Mouse (Mus musculus): ENCODE measurements around the gene B4galnt1. TPM values are rescaled to one million over a fixed set of nuclear protein-coding genes. Genes with fewer than 3 reads are reported as not detected.
"Not testable (repeated sequence)": the region's sequence is repeated elsewhere in the genome, so short reads cannot be mapped to it uniquely, and the experiment has no call there.

Gene B4galnt1
- polyA plus RNA-seq, 1 experiment from 2014 or later: 73.7 TPM

DNA sequence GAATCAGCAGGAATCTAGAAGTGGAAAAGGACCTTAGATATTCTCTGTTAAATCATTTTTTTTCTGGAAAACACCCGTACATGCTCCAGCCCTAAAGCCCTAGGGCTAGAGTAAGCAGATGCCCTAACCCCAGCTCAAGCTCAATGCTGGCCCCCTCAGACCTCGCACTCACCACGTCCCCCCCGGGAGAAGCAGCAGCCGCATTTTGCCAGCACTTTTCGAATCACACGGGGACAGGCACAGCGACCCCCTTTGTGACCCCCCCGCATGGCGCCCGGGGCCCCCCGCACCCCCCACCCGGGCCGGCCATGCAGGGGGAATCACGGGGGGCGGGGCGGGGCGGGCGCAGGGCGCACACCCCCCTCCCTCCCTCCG, 23.0 kb downstream of the B4galnt1 start:
- no peak for DNase-seq (ENCODE audit: low spot score)
- Histone ChIP-seq H3K27me3 (ENCODE audit: control insufficient read depth, insufficient read depth, low read length) (no peaks in the 10 kb centered on the region), H3K9me3 (ENCODE audit: control insufficient read depth, low read length) (no peaks in the 10 kb centered on the region), H3K4me2 (replicated peaks) (peak overlapping the region; percentile 99), H3K9ac (peak overlapping the region; percentile 82), H3K27ac (peak overlapping the region; percentile 69), H3K4me3 (replicated peaks; ENCODE audit: low read length) (peak overlapping the region; percentile 65), H3K36me3 (replicated peaks; ENCODE audit: control insufficient read depth, insufficient read depth) (peaks cover 31% of the 10 kb centered on the region), H3K4me1 (replicated peaks; ENCODE audit: control insufficient read depth, insufficient read depth, low read length) (peaks cover 26% of the 10 kb centered on the region)
- WGBS: under 1% methylated on average over 15 of the region's 21 CpGs
- ATAC-seq (ENCODE audit: low FRiP score): no peak

DNA sequence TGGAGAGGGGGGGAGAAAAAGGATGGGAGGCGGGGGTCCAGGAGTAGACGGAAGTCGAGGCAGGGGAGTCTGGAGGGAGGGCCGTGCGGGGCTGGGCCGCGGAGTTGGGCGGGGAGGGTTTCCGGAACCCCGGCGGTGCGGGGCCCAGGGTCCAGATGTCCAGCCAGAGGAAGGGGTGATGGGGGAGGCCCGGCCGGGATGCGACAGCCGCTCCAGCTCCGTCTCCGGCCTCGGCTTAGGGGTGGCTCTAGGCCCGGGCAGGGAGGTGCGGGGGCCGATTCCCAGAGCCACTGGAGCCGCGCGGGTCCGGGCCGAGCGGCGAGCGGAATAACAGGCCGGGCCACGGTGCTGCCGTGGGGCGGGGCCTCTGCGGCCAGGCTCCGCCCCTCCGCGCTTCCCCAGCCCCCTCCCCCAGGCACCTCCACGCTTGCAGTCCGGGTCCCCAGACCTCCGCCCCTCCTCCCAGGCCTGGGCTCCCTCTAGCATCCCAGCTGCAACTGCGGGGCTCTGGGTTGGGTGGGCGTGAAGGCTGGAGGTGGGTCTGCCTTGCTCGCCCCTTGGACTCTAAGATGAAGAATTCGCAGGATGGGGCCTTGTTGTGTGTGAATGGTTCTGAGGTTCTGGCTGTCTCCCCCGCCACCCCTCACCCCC, 23.6 kb downstream of the B4galnt1 start:
- DNase-seq (ENCODE audit: low spot score): peak; percentile 74
- peak overlapping the region; percentile 99 for H3K4me2 ChIP-seq (replicated peaks)
- peak overlapping the region; percentile 82 for H3K9ac ChIP-seq
- no peaks in the 10 kb centered on the region for H3K27me3 ChIP-seq (ENCODE audit: control insufficient read depth, insufficient read depth, low read length)
- peaks cover 24% of the 10 kb centered on the region for H3K4me1 ChIP-seq (replicated peaks; ENCODE audit: control insufficient read depth, insufficient read depth, low read length)
- peak overlapping the region; percentile 69 for H3K27ac ChIP-seq
- peaks cover 32% of the 10 kb centered on the region for H3K36me3 ChIP-seq (replicated peaks; ENCODE audit: control insufficient read depth, insufficient read depth)
- peak overlapping the region; percentile 65 for H3K4me3 ChIP-seq (replicated peaks; ENCODE audit: low read length)
- H3K9me3 ChIP-seq (ENCODE audit: control insufficient read depth, low read length): no peaks in the 10 kb centered on the region
- under 1% methylated on average over 31 of the region's 46 CpGs for WGBS
- ATAC-seq (ENCODE audit: low FRiP score): peak; percentile 81

GRCm38 (mm10) chr10:127189116-127189650, 24.2 kb downstream of the B4galnt1 start:
- Histone ChIP-seq H3K27me3 (ENCODE audit: control insufficient read depth, insufficient read depth, low read length) (no peaks in the 10 kb centered on the region), H3K27ac (peak overlapping the region; percentile 69), H3K4me1 (replicated peaks; ENCODE audit: control insufficient read depth, insufficient read depth, low read length) (peaks cover 19% of the 10 kb centered on the region), H3K9me3 (ENCODE audit: control insufficient read depth, low read length) (no peaks in the 10 kb centered on the region), H3K4me2 (replicated peaks) (peak overlapping the region; percentile 99), H3K9ac (peak overlapping the region; percentile 82), H3K36me3 (replicated peaks; ENCODE audit: control insufficient read depth, insufficient read depth) (peaks cover 32% of the 10 kb centered on the region), H3K4me3 (replicated peaks; ENCODE audit: low read length) (peak overlapping the region; percentile 65)
- WGBS: under 1% methylated on average over 26 of the region's 26 CpGs
- ATAC-seq (ENCODE audit: low FRiP score): peak; percentile 11; the same call in 1 of the 2 replicates
- no peak for DNase-seq (ENCODE audit: low spot score)

GRCm38 (mm10) chr10:127189651-127190381, 24.8 kb downstream of the B4galnt1 start, which contains the start of gene Arhgef25:
Arhgef25 (minus strand) TSS chr10:127190083.
- Histone ChIP-seq H3K4me1 (replicated peaks; ENCODE audit: control insufficient read depth, insufficient read depth, low read length) (peaks cover 24% of the 10 kb centered on the region), H3K4me2 (replicated peaks) (peak within 1 kb of the TSS; percentile 99), H3K27me3 (ENCODE audit: control insufficient read depth, insufficient read depth, low read length) (no peaks in the 10 kb centered on the region), H3K36me3 (replicated peaks; ENCODE audit: control insufficient read depth, insufficient read depth) (peaks cover 32% of the 10 kb centered on the region), H3K4me3 (replicated peaks; ENCODE audit: low read length) (peak within 1 kb of the TSS; percentile 65), H3K27ac (peak within 1 kb of the TSS; percentile 69), H3K9me3 (ENCODE audit: control insufficient read depth, low read length) (no peaks in the 10 kb centered on the region), H3K9ac (peak within 1 kb of the TSS; percentile 82)
- ATAC-seq (ENCODE audit: low FRiP score): no peak
- no peak for DNase-seq (ENCODE audit: low spot score)
- WGBS: 2% methylated on average over 35 of the region's 35 CpGs

- Histone ChIP-seq H3K9ac (no peak overlapping the region), H3K27me3 (ENCODE audit: control insufficient read depth, insufficient read depth, low read length) (no peaks in the 10 kb centered on the region), H3K9me3 (ENCODE audit: control insufficient read depth, low read length) (no peaks in the 10 kb centered on the region), H3K27ac (no peak overlapping the region), H3K4me1 (replicated peaks; ENCODE audit: control insufficient read depth, insufficient read depth, low read length) (peaks cover 27% of the 10 kb centered on the region), H3K36me3 (replicated peaks; ENCODE audit: control insufficient read depth, insufficient read depth) (peaks cover 32% of the 10 kb centered on the region), H3K4me3 (replicated peaks; ENCODE audit: low read length) (no peak overlapping the region), H3K4me2 (replicated peaks) (peak overlapping the region; percentile 99)
- no peak for DNase-seq (ENCODE audit: low spot score)
- 35% methylated on average over 14 of the region's 14 CpGs for WGBS
- ATAC-seq (ENCODE audit: low FRiP score): no peak
These were observed 25.6 kb downstream of the B4galnt1 start for GRCm38 (mm10) chr10:127190398-127191190.

- DNase-seq (ENCODE audit: low spot score) (no peak), ATAC-seq (ENCODE audit: low FRiP score) (no peak)
- Histone ChIP-seq H3K27ac (no peak overlapping the region), H3K9ac (no peak overlapping the region), H3K4me2 (replicated peaks) (no peak overlapping the region), H3K4me3 (replicated peaks; ENCODE audit: low read length) (no peak overlapping the region), H3K4me1 (replicated peaks; ENCODE audit: control insufficient read depth, insufficient read depth, low read length) (peaks cover 31% of the 10 kb centered on the region), H3K9me3 (ENCODE audit: control insufficient read depth, low read length) (no peaks in the 10 kb centered on the region), H3K27me3 (ENCODE audit: control insufficient read depth, insufficient read depth, low read length) (no peaks in the 10 kb centered on the region), H3K36me3 (replicated peaks; ENCODE audit: control insufficient read depth, insufficient read depth) (peaks cover 30% of the 10 kb centered on the region)
- WGBS: 75% methylated on average over 19 of the region's 19 CpGs
These were observed 26.4 kb downstream of the B4galnt1 start for GRCm38 (mm10) chr10:127191191-127192056.

- H3K27me3 ChIP-seq (ENCODE audit: control insufficient read depth, insufficient read depth, low read length); H3K4me2 ChIP-seq (replicated peaks); ATAC-seq (ENCODE audit: low FRiP score); H3K27ac ChIP-seq; H3K9ac ChIP-seq; DNase-seq (ENCODE audit: low spot score); H3K4me3 ChIP-seq (replicated peaks; ENCODE audit: low read length); H3K9me3 ChIP-seq (ENCODE audit: control insufficient read depth, low read length): not testable (repeated sequence)
- 86% methylated on average over 1 of the region's 1 CpGs for WGBS
- H3K36me3 ChIP-seq (replicated peaks; ENCODE audit: control insufficient read depth, insufficient read depth): peaks cover 28% of the 10 kb centered on the region
- peaks cover 35% of the 10 kb centered on the region for H3K4me1 ChIP-seq (replicated peaks; ENCODE audit: control insufficient read depth, insufficient read depth, low read length)
These were observed 27.0 kb downstream of the B4galnt1 start for GRCm38 (mm10) chr10:127192057-127192328.

GRCm38 (mm10) chr10:127193011-127193410, 28.0 kb downstream of the B4galnt1 start:
- Histone ChIP-seq H3K36me3 (replicated peaks; ENCODE audit: control insufficient read depth, insufficient read depth) (peaks cover 32% of the 10 kb centered on the region), H3K4me1 (replicated peaks; ENCODE audit: control insufficient read depth, insufficient read depth, low read length) (peaks cover 29% of the 10 kb centered on the region), H3K27me3 (ENCODE audit: control insufficient read depth, insufficient read depth, low read length) (no peaks in the 10 kb centered on the region), H3K4me2 (replicated peaks) (no peak overlapping the region), H3K9ac (no peak overlapping the region), H3K9me3 (ENCODE audit: control insufficient read depth, low read length) (no peaks in the 10 kb centered on the region), H3K4me3 (replicated peaks; ENCODE audit: low read length) (no peak overlapping the region), H3K27ac (no peak overlapping the region)
- ATAC-seq (ENCODE audit: low FRiP score): no peak
- no peak for DNase-seq (ENCODE audit: low spot score)
- 83% methylated on average over 9 of the region's 9 CpGs for WGBS
